Mouse (Mus musculus) thymus, postnatal 0 days (tissue): ENCODE measurements around the gene Sorbs1. TPM values are rescaled to one million over a fixed set of nuclear protein-coding genes. Genes with fewer than 3 reads are reported as not detected.
A peak's percentile ranks its signal among the peaks of the same experiment; 100 is the strongest.
"Not testable (repeated sequence)": the region's sequence is repeated elsewhere in the genome, so short reads cannot be mapped to it uniquely, and the experiment has no call there.

ENCODE experiments used
- DNase-seq: peaks from one replicate; pipeline ENCODE4 v3.0.0-alpha.2; 2015; ENCODE audit warnings: low spot score
- polyA plus RNA-seq: library from polyadenylated mRNA; unstranded; fragments of >200 nt; fragmentation: Nextera tagmentation; extraction: Ambion mirVana; gene quantifications from 2 replicates; pipeline ENCODE4 v1.2.1, GENCODE M21; 2015

Gene Sorbs1
- polyA plus RNA-seq = 15.8 and 16.1 TPM in 2 replicates

DNA sequence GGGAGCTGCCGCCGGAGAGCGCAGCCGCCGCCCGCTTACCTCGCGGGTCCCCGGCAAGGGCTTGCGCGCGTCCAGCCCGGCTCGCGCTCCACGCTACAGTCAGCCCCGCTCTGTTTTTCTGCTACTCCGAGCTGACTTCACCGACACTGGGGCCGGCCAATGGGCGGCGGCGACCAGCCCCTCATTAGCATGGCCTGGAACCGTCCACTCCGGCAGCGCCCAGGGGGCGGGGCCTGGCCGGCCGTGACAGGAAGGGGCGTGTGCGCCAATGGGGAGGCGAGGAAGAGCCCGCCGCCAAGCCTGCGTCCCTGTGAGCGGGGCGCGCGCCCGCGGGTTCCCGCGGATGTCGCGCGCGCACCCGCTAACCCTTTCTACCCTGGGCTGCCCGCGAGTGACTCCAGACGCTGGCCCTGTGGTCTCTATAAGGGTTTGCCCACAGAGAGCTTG is at the start of gene Sorbs1:
Sorbs1 (minus strand) TSS at position 148 of the 447 bp plus-strand sequence.
- DNase-seq = peak; percentile 98

DNA sequence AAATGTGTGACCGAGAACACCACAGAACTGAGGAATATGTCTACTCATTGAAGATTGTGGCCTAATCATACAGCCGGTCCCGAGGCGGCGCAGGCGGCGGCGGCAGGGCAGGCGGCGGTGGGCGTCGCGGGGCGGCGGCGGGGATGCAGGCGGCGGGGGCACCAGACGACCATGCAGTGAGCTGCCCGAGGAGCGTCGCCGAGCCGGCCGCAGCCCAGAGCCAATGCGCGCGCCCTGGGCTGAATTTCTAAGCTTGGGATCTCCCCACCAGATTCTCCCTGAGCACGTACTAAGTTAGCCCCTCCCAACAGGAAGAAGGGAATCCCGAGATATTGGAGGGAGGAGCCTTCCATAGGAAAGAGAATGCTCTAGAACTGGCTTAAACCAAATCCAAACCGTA is 47.9 kb upstream of the Sorbs1 start:
- DNase-seq = not testable (repeated sequence)

DNA sequence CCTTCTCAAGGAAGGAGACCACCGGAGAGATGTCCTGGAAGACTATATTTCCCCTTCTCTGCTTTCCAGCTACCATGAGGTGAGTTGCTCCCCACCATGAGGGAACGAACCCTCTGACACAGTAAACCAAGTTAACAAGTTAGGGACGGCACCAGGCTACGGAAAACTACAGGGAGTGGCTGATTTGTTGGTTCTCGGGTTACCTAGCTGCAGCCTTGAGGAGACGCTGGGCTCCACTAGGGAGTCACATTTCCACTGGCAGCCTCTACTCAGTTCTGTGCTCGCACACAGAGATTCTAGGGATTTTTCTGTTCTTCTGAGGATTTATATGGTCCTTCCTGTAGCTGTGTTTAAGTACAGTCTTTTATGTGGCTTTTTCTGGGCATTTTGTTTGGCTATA is 42.5 kb upstream of the Sorbs1 start:
- no peak for DNase-seq

DNA sequence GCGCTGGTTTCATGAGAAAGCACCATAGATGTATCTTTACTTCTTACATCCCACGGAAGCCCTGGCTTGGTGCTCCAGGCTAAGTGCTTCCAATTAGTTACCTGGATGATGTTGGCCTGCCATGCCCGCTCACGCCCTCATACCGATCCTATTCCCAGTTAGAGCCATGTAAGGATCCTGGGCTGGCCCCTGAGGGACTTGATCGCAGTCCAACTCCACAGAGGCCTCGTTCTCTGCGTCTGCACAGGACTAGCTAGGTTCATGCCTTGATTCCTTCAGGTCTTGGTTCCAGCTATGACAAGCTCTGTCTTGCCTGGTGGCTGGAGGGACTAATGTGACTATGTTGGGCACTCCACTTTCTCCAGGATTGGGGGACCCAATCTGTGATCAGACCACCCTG is 41.6 kb upstream of the Sorbs1 start:
- DNase-seq = no peak

DNA sequence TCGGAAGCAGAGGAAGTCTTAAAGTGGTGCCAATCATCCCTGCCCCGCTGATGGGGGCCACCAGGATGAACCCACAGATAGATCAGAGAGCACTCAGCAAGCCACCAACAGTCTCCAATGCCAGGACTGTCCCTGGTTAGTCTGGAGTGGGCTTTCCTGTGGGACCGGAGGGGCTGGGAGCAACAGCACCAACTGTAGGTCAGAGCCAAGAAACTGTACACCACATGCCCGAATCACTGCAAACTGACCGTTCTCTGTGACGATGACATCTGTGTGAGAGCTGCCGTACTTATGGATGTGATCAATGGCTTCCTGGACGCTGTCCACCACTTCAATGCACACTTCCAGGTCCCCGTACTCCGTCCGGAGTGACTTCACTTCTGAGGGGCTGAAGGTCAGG is 40.8 kb upstream of the Sorbs1 start:
- DNase-seq = no peak

DNA sequence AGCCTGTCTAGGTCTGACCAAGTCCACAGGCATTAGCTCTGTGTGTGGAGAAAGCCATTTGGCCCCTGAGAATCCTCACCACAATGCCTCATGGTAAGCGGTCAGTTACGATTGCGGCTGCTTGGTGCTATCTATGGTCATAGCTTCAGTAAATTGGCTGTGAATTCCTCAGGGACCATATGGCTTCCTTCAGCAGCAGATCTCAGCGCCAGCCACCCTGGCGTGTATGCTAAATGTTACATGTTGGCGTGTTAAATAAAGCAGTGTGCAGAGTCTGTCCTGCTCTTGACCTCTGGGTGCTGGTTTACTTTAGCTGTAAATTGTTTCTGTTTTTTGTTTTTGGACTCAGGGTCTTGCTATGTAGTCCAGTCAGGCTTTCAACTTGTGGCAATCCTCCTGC is 40.3 kb upstream of the Sorbs1 start:
- DNase-seq = no peak

DNA sequence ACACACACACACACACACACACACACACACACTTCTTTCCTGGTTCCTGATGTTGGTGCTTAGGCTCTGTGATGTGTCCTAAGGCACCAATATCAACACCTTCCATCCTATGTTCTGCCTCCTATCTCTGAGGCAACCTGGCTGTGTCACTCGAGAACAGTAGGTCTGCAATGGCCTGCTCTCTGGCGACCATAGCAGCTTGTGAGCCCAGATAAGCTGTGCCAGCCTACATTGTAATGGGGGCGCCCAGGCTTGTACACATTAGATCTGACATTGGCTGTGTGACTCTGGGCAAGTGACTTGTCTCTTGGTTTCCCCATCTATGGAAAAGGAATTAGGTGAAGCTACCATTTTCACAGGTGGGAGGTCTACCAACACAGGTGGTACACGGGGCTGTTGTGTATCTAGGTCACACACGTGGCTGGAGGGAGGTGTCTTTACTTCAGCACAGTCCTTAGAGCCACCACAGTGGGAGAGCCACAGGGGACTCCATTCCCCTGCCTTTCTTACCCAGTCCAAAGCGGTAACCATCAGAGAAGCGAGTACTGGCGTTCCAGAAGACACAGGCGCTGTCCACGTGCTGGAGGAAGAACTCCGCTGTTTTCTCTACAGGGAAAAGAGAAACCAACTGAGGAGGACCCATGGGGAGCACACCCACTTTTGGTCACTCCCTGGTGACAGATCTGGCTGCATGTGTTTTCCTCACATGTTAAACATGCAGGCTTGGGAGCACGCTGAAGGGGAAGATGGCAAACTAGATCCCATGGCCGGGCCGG is 39.6 kb upstream of the Sorbs1 start:
- no peak for DNase-seq

DNA sequence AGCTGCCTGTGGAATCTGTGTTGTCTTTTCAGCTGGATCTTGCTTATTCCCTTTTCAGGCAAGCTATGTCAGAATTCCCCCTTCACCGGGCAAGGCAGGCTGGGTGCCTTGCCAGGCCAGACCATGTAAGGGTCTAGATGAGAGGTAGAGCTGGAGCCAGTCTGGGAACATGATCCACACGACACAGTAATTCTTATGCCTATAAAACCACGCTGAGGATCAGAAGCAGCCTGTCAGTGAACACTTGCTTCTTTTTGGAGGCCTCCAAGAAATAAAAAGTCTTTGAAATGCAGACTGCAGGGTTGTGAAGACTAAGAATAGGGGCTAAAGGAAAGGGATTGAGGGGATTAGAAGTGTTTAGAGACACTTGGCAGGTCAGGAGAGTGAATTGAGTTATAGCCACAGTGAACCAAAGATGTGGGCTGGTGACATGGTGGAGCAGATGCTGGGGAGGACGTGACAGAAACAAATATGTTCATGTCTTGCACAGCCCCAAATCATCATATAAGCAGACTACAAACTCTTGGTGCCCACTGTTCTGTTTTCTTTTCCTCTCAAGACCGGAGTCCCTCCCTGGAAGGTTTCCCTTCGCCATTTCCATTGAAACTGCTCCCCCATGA is 36.0 kb upstream of the Sorbs1 start:
- DNase-seq = no peak

DNA sequence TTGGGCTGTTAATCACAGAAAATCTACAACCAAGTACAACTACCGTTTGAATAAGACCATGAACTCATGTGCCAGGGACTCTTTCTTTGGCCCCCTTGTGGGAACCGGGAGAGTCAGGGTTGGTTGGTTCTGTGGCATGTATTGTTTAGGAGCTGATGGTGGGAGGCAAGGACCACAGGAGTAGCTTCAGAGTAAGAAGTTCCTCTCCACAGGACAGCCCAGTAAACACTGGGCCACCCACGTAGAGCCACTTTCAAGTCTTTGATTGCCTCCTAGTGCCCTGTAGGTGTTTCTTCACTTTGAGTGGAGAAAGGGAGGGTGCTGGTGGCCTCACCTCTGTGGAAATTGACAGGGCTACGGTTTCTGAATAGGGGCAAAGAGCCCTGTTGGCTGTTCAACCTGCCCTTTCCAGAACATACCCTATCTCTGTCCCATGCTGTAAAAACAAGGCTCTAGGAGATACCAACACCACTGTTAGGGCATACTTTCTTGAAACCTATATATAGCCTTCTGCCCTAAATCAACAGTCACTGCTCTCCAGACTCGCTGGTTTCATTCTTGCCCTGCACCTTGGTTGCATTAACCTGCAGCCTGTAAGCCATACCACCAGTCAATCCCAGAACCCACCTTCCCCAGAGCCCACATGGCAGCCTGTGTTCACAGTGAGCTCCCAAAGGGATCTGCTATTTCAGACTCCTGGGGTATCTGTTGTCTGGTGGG is 35.4 kb upstream of the Sorbs1 start:
- DNase-seq = no peak

DNA sequence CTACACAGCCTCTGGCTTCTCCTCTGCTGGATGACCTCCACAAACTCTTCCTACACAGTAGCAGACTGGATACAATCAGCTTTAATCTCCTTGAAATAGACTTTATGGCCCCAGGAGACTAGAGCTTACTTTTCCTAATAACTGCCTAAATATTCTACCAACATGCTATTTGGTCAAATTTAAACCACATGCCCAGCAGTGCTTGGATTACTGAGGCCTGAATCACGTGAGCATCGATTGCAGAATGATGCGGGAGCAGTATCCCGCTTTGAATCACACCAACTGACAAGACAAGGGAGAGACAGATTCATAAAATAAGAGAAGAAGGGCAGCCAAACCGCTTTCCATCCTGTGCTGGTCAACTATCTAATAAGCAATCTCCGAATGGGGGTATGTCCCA is 34.8 kb upstream of the Sorbs1 start:
- no peak for DNase-seq

DNA sequence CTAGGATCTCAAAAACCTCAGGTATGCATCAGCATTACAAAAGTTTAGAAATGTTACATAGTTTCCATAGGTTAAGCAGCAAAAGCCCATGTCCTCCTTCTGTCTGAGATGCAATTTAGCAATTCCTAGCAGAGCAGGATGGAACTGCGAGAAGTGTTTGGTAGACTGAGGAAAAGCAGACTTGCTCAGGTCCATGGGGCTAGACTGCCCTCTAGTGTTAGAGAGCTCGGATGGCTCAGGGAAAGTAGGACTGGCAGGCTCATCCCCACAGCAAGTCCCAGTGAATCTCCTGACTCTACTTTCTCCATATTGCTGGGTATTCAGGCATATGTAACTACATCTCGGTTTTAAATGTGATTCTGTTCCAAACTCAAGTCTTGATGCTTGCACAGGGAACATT is 31.3 kb upstream of the Sorbs1 start:
- peak; percentile 73 for DNase-seq

DNA sequence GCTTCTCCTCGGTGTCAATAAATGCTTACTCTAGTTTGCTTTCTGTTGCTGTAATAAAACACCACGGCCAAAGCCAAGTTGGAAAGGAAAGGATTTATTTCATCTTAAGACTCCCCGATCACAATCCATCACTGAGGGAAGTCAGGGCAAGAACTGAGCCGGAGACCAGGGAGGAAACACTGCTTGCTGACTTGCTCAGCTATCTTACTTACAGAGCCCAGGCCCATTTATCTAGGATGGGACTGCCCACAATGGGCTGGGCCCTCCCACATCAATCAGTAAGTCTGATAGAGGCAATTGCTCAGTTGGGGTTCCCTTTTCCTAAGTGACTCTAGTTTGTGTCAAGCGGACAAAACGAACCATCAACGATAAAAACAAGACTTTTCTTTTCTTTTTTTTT is 29.2 kb upstream of the Sorbs1 start:
- DNase-seq = no peak

DNA sequence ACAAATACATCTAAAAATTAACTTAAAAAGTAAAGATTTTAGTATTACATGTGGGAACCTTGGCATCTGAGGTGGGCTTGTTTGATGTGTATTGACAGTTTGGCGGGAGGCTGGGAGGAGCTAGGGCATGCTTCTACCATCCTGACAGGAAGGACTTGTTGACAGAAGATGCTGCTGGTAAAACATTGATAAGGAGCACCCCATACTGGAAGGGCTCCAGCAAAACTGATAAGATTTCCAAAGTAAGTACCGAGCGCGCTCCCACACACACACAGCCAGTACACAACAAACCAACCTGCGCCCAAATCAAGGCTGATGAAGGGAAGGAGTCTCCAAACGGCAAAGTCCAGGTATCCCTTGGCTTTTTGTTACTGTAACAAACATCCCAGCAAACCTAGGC is 22.9 kb upstream of the Sorbs1 start:
- DNase-seq = no peak

DNA sequence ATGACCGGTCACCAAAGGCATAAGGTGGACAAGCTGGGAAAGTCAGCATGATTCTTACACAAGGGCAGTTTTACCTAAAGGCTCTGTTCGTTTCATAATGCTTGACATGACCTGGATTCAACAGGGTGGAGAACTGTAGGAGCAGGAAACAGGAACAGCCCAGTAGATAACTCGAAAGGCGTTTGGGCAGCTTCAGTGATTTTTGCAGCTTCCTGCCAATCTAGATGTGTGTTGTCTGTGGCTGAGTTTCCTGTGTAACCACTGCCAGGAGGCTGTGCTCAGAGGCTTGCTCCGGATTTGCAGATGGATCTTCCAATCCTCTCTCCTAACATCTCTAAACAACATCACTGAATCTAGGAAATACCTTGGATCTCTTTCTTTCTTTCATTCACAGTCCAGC is 18.9 kb upstream of the Sorbs1 start:
- no peak for DNase-seq

DNA sequence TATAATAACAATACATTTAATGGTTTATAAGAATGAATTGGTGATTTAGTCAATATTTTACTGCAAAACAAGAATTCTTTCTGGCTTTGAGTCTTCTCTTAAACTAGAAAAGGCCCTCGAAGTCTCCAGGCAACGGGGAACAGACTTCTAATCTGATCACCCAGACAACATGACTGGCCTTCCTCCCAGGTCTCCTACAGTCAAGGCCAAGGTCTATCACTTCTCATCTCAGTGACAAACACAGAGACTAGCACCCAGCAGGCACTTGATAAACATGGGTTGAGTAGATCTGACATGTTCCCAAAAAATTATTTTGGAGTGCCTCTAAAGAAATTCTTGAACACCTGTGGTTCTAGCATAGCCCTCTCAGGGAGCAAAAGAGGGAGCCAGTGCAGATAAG is 16.7 kb upstream of the Sorbs1 start:
- no peak for DNase-seq

DNA sequence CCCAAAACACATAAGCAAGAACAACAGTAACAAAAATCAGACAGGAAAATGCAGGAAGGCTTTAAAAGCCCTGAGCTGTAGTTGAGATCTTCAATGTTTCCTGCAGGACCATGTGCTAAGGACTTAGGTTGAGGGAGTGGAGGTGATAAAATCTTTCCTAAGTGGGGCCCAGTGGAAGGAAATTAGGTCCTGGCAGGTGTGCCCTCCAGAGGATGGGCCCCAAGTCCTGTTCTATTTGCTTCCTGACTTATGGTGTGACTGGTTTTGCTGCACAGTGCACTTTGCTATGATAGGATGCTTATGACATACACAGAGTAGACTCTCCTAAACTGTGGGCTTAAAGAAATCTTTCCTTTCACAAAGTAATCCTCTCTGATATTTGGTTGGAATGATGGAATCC is 14.7 kb upstream of the Sorbs1 start:
- DNase-seq = no peak

DNA sequence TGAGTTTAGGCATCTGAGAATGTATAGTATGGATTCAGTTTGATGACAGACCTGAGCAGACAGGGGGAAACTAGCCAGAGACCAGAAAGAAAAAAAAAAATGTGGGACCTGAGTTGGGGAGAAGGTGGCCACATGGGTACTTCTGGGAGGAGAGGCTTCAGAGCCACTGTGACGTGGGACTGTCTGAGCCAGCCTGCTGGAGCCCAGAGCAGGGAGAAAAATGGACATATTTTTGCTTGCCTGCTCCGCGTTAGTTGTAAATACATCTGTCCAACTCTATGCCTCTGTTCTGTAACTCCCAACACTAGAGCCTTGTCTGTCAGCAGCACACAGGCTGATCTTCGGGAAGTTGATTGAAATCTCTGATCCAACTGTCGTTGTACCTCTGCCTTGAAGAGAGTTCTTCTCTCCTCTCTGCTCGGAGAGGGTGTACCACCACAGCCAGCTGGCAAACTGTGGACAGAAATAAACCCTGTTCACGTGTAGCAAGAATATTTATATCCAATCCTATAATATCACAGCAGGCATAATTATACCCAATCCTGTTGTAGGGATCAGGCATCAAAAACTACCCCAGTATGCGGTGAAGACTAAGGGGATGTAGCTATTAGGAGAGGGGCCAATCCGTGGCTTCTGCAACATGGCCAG is 12.9 kb upstream of the Sorbs1 start:
- DNase-seq = no peak

DNA sequence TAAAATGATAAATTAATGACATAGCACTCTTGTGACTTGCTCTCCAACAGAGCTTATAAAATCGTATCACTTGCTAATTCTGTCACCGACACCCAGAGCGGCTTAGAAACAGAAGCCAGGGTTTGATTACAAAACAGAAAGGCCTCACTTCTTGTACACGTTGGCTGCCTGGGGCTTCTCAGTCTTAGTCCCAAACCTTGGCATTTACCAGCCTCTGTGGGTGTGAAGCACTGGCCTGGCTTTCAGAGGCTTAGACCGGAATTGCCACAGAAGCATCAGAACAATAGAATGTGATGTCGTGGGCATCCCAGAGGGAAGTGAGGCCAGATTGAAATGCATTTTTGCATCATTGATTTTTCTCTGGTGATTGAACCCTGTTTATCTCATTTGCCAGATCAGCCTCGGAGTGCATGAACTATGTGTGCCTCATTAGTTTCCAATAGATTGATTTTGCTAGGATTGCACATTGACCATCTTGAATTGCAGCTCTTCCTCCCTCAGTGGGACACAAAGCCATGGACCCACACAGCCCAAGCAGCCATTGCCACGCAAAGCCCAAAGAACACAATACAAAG is 9.9 kb upstream of the Sorbs1 start:
- no peak for DNase-seq

DNA sequence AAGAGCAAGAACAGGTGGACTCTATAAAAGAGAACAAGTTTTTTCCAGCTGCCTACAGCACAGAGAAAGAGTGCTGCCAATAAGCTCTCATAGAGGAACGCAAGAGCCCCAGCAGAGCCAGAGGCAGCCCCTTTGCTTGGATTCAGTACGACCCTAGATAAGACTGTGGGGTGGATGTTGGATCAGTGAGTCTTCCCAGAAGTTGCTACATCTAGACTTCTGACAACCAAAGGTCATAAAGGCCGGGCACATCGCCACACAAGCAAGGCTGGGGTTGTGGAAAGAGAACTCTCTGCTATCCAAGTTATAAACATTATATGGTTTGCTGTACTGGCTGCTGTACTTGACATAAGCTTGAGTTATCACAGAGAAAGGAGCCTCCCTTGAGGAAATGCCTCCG is 6.8 kb upstream of the Sorbs1 start:
- DNase-seq = no peak

DNA sequence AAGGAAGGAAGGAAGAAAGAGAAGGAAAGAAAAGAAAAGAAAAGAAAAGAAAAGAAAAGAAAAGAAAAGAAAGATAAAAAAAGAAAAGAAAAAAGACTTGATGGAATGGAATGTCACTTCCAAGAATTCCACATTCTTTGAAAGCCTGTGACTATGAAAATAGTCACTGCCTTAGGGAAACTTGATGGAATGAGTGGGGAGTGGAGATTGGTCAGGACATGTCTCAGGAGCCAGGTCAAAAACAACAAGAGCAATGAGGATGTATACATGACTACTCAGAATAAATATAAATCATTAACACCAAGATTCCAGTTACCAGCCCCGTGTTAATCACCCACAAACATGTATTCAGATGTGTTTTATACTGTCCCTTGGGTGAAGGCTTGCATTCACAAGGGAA is 5.1 kb upstream of the Sorbs1 start:
- DNase-seq = no peak

DNA sequence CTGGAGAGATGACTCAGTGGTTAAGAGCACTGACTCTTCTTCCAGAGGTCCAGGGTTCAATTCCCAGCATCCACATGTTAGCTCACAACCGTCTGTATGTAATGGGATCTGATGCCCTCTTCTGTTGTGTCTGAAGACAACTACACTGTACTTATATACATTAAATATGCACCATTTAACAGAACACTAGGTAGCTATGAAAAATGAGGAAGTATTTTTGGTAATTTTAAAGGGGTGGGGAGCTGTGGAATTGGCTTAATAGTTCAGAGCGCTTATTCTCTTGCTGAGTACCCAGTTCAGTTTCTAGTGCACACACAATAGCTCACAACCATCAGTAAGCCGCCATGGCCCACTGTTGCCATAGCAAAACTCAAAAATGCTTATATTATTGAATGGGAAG is 2.0 kb upstream of the Sorbs1 start:
- DNase-seq = no peak

DNA sequence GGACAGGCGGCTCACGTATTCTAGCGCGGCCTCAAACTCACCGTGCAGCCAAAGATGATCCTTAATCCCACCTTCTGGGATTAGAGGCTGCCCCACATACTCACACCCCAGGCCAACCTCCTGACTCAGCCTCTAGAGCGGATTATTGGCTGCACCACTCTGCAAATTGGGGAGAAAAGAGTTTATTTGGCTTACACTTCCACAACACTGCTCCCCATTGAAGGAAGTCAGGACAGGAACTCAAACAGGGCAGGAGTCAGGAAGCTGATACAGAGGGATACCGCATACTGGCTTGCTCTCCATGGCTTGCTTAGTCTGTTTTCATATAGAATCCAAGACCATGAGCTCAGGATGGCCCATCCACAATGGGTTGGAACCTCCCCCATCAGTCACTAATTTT is 797 bp upstream of the Sorbs1 start:
- peak; percentile 3 for DNase-seq
